Mouse (Mus musculus) heart, embryonic 11.5 days (tissue): ENCODE data around the gene Ccdc194. TPM values are rescaled to one million over a fixed set of nuclear protein-coding genes. Genes with fewer than 3 reads are reported as not detected.

Experiments used
- ATAC-seq: fragments of 200-750 bp; cut with Nextera tagmentation; replicated peaks from 2 replicates; pipeline ENCODE4 v1.8.0; 2017; ENCODE audit warnings: moderate library complexity; ENCODE audit not compliant: insufficient number of reproducible peaks, low FRiP score, low TSS enrichment
- H3K27ac ChIP-seq: fragments of 300-500 bp; sonication (generic); 2 replicates; pipeline ENCODE4 v1.5.1; 2014; ENCODE audit warnings: mild to moderate bottlenecking, low read depth, low read length
- H3K27me3 ChIP-seq: fragments of 300-500 bp; sonication (generic); 2 replicates; pipeline ENCODE4 v1.6.1; 2014; ENCODE audit warnings: mild to moderate bottlenecking, low read length, mixed read lengths; ENCODE audit not compliant: control insufficient read depth, insufficient read depth
- H3K36me3 ChIP-seq: fragments of 300-500 bp; sonication (generic); 2 replicates; pipeline ENCODE4 v1.6.1; 2014; ENCODE audit warnings: mild to moderate bottlenecking, low read length, moderate library complexity, mixed read lengths; ENCODE audit not compliant: control insufficient read depth, insufficient read depth
- H3K4me1 ChIP-seq: fragments of 300-500 bp; sonication (generic); 2 replicates; pipeline ENCODE4 v1.6.1; 2014; ENCODE audit warnings: low read length; ENCODE audit not compliant: control insufficient read depth, insufficient read depth
- H3K4me2 ChIP-seq: fragments of 300-500 bp; sonication (generic); 2 replicates; pipeline ENCODE4 v1.6.1; 2014; ENCODE audit warnings: mild to moderate bottlenecking, moderate library complexity
- H3K4me3 ChIP-seq: fragments of 300-500 bp; sonication (generic); 2 replicates; pipeline ENCODE4 v1.5.1; 2014; ENCODE audit warnings: low read depth, low read length
- H3K9ac ChIP-seq: fragments of 300-500 bp; sonication (generic); 2 replicates; pipeline ENCODE4 v1.6.1; 2014; ENCODE audit warnings: mild to moderate bottlenecking, low read depth, low read length, moderate library complexity
- H3K9me3 ChIP-seq: fragments of 300-500 bp; sonication (generic); replicated peaks from 2 replicates; pipeline ENCODE4 v1.6.1; 2016; ENCODE audit warnings: low read length; ENCODE audit not compliant: control insufficient read depth
- WGBS: fragments of 180-500 bp; shearing (Covaris S2); extraction: QIAGEN DNeasy Blood & Tissue Kit; methylation state at CpG from one replicate; pipeline ENCODE4 v1.1.7; 2014; ENCODE audit not compliant: insufficient replicate concordance; 5-methylcytosine and 5-hydroxymethylcytosine counted together
- polyA plus RNA-seq: library from polyadenylated mRNA; unstranded; fragments of >200 nt; fragmentation: Nextera tagmentation; extraction: Ambion mirVana; gene quantifications from 2 replicates; pipeline ENCODE4 v1.2.1, GENCODE M21; 2014

Ccdc194 gene
- polyA plus RNA-seq, result 0.55 and 1.3 TPM in 2 replicates

DNA sequence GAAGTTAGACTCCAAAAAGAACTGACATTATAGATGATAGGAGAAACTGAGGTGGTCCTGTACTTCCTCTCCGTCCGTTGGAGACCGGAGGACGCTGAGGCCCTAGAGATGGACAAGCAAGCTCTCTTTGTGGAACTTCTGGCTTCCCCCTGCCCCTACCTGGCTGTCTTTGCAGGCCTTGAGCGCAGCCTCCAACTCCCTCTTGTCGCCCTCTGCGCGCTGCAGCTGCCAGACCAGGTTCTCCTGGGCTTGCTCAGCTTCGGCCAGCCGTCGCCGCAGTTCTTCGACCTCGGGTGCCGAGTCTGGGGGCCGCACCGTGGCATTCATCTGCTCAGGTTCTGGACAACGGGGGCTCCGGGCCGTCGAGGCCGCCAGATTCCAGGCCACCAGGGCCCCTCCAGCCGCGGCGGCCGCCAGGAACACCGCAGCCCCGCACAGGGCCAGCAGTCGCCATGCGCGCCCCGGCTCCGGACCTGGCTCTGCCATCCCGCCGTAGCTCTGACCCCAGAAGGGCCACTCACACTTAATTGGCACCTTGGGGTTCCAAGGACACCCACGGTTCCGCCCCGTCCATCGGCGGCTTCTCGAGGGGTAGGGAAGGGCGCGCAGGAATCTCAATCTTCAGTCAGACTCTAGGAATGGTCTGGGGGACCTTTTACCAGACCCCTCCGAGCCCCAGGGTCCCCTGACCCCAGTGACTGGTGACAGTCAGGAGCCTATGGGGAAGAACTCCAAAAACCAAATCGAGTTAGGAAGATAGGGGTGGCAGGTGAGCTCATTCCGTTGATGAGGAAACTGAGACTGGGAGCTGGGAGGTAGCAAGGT lies at the start of gene Ccdc194:
TSS of gene Ccdc194 (minus strand) at position 486 of the 825 bp plus-strand sequence.
- Histone ChIP-seq H3K9ac (peak within 1 kb of the TSS; percentile 2; the same call in 1 of the 2 replicates), H3K27me3 (peaks cover 12% of the 10 kb centered on the region), H3K27ac (peak within 1 kb of the TSS; percentile 75), H3K4me1 (peaks cover 22% of the 10 kb centered on the region), H3K4me2 (peak within 1 kb of the TSS; percentile 55), H3K36me3 (no peaks in the 10 kb centered on the region), H3K9me3 (no peaks in the 10 kb centered on the region), H3K4me3 (peak within 1 kb of the TSS; percentile 20)
- ATAC-seq, result no peak
- 7% methylated on average over 46 of the region's 46 CpGs for WGBS

DNA sequence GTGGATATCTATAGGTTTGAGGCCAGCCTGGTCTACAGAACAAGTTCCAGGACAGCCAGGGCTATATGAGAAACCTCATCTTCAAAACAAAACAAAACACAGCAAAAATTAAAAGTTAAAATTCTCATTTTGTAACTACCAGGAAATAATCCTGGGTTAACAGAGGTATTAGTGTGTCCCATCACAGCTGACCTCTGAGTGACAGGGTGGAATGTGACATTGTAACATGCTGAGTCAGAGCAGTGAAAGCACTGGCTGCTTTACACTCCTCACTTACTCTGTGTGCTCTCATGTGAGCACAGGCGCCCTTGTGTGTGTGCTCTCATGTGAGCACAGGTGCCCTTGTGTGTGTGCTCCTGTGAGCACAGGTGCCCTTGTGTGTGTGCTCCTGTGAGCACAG lies 49.5 kb upstream of the Ccdc194 start:
- Histone ChIP-seq H3K9ac (no peak overlapping the region), H3K4me1 (peaks cover 7% of the 10 kb centered on the region; the same call in 1 of the 2 replicates), H3K36me3 (no peaks in the 10 kb centered on the region), H3K27me3 (no peaks in the 10 kb centered on the region), H3K4me2 (no peak overlapping the region), H3K27ac (no peak overlapping the region), H3K4me3 (no peak overlapping the region), H3K9me3 (no peaks in the 10 kb centered on the region)
- no peak for ATAC-seq
- WGBS, result 62% methylated on average over 1 of the region's 1 CpGs

DNA sequence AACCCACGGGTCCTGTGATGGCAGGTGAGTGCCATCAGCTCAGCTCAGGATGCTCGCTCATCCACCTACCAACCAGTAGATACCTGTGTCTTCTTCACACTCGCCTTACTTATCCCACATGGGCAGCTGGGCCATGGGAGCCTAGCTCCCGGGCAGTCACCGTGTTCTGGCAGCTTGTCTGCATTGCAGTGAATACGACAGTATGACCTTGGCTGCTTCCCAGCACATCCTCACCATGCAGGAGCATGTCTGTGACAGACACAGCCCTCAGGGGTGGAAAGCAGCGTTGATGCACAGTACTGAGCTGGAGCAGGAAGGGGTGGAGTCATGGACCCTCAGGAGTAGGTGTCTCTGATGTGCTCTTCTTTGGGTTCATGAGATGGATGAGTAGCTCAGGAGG lies 48.9 kb upstream of the Ccdc194 start:
- Histone ChIP-seq H3K9me3 (no peaks in the 10 kb centered on the region), H3K27ac (no peak overlapping the region), H3K27me3 (no peaks in the 10 kb centered on the region), H3K4me1 (peaks cover 7% of the 10 kb centered on the region; the same call in 1 of the 2 replicates), H3K9ac (no peak overlapping the region), H3K4me2 (no peak overlapping the region), H3K36me3 (no peaks in the 10 kb centered on the region), H3K4me3 (no peak overlapping the region)
- ATAC-seq, result no peak
- WGBS, result 66% methylated on average over 7 of the region's 7 CpGs

DNA sequence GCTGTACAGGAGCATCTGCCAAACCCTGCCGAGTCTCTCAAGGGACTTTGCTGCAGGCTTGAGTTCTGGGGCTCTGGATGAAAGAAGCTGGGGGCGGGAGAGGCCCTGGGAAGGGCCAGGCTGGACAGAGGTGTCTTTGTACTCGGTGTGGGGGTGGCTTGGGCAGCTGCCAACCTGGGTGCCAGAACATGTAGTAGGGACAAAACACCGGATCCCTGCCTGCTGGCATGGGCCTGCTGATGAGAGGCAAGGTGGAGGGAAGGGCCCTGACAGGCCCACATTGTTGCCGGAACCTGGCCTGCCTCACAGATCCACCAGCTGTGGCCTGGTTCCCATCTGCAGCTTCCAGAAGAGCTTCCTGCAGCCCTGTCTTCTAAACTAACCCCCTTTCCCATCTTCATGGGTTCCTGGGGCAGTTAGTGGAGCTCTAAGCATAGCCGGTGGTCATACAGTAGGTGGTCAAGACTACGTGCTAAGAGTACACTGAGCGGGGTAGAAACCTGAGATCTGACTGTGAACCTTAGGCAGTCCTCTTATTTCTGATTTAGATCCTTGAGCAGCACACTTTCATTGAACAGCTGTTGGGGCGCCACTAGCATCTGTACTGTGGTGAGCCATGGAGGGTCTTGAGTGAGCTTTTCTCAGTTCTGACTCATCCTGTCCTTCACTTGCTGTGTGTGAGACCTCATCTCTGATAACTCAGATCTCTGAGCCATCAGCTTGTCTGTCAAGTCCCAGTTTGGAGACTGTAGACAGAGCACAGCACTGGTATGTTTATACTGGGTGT lies 47.5 kb upstream of the Ccdc194 start:
- Histone ChIP-seq H3K36me3 (no peaks in the 10 kb centered on the region), H3K4me2 (no peak overlapping the region), H3K4me3 (no peak overlapping the region), H3K27ac (no peak overlapping the region), H3K9ac (no peak overlapping the region), H3K4me1 (peaks cover 12% of the 10 kb centered on the region), H3K27me3 (peaks cover 13% of the 10 kb centered on the region), H3K9me3 (no peaks in the 10 kb centered on the region)
- WGBS, result 72% methylated on average over 9 of the region's 9 CpGs
- ATAC-seq, result no peak

DNA sequence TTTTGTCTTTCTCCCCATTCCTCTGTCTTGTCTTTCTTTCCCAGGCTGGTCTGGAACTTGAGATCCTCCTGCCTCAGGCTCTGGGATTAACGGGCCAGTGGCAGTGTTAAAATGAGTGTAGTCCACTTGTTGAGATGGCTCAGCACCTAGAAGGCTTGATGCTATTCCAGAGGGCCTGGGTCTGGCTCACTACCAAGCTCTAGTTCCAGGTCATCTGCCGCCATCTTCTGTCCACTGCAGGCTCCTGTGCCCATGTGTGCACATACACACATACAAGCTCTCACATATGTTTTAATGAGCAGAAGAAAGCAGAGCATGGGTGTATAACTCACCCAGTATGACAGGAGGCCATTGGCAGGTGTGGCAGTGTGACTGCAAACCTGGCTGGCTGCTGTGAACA lies 46.6 kb upstream of the Ccdc194 start:
- no peak overlapping the region for H3K9ac ChIP-seq
- H3K4me3 ChIP-seq, result no peak overlapping the region
- H3K27ac ChIP-seq, result no peak overlapping the region
- peaks cover 12% of the 10 kb centered on the region for H3K4me1 ChIP-seq
- no peaks in the 10 kb centered on the region for H3K9me3 ChIP-seq
- H3K36me3 ChIP-seq, result no peaks in the 10 kb centered on the region
- WGBS, result 84% methylated on average over 2 of the region's 2 CpGs
- no peak for ATAC-seq
- H3K27me3 ChIP-seq, result peaks cover 17% of the 10 kb centered on the region
- H3K4me2 ChIP-seq, result no peak overlapping the region

DNA sequence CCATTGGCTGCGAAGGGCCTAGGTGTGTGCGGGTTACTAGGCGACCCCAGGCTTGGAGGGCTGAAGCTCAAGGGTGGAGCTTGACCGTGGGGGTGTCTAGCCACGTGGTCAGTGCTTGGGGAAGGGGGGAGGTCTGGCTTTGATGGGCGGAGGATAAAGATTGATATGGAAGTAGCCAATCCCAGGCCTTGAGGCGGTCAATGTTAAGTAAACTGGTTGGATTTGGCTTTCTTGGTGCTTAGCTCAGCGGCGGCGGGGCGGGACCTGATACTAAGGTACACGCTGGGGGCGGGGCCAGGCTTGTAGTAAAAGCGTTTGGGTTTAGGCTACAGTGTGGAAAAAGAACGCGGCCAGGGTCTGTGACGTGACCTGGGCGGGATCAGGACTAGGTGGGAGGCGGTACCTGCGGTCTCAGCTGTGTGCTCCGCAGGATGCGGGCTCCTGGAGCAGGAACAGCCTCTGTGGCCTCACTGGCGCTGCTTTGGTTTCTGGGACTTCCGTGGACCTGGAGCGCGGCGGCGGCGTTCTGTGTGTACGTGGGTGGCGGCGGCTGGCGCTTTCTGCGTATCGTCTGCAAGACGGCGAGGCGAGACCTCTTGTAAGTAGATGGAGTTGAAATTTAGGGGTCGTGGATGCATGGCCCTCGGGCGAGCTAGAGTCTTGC lies 44.9 kb upstream of the Ccdc194 start:
- 0 out of 2 replicates have a peak overlapping the region, but pooled peaks have one; percentile 17 for H3K27ac ChIP-seq
- peak overlapping the region; percentile 92 for H3K4me2 ChIP-seq
- 1% methylated on average over 41 of the region's 41 CpGs for WGBS
- peaks cover 12% of the 10 kb centered on the region for H3K4me1 ChIP-seq
- H3K4me3 ChIP-seq, result peak overlapping the region; percentile 59
- ATAC-seq, result peak; percentile 82
- H3K9me3 ChIP-seq, result no peaks in the 10 kb centered on the region
- peaks cover 24% of the 10 kb centered on the region for H3K27me3 ChIP-seq
- no peaks in the 10 kb centered on the region for H3K36me3 ChIP-seq
- H3K9ac ChIP-seq, result peak overlapping the region; percentile 74

DNA sequence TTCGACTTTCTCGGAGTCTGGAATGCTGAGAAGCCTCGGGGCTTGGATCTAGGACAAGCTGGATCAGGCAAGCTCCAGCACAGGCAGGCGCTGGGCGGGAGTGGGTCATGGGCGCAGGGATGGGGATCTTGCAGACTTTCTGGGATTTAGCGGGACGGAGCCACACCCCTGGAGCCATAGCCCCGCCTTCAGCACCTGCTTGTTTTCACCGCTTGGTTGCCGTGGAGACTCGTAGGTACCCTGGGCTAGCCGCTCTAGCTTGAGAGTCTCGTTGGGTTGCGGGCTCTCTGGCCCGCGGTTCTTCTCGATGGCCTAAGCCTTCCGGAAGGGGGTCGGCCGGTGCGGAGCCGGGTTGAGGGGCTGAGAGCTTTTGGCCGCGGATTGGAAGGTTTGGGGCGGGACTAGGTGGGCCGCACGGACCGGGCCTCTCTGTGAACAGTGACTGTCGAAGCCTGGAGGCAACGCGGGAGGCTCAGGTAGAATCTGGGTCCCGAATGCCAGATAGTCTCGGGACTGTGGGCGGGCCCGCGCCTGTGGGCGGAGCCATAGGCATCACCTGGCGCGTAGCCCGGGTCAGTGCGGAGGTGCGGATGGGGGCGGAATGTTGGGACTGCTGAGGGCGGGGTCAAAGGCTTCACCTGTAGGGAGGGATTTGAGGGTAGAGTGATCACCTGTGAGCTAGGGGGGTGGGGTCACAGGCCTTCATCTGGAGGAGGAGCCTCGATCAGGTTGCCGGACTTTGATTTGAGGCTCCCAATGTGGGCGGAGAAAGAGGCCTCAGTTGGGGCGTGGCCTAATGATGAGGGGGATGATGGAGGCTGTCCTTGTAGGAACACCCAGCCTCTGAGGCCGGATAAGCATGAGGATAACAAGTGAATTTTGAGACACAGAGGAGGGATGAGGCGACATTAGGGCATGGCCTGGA lies 44.1 kb upstream of the Ccdc194 start:
- under 1% methylated on average over 51 of the region's 51 CpGs for WGBS
- Histone ChIP-seq H3K4me3 (peak overlapping the region; percentile 59), H3K4me2 (peak overlapping the region; percentile 92), H3K36me3 (no peaks in the 10 kb centered on the region), H3K4me1 (peaks cover 12% of the 10 kb centered on the region), H3K27me3 (peaks cover 24% of the 10 kb centered on the region), H3K9ac (peak overlapping the region; percentile 64), H3K9me3 (no peaks in the 10 kb centered on the region), H3K27ac (no peak overlapping the region)
- ATAC-seq, result peak; percentile 64
